Mouse (Mus musculus): ENCODE measurements at regions not wholly inside any gene's neighbourhood (a gene's known extent, or its start where the extent isn't known, plus 50 kb on each side); places are given as distances from the start of the nearest gene placed in this dataset.
A peak's percentile ranks its signal among the peaks of the same experiment; 100 is the strongest.

- DNase-seq (ENCODE audit: low read depth, low spot score), result no peak
Measured at GRCm38 (mm10) chr1:194878440-194878839, 60.2 kb upstream of the Cd34 start.

GRCm38 (mm10) chr1:194879324-194880233 is 59.0 kb upstream of the Cd34 start:
- peak; percentile 92 for DNase-seq (ENCODE audit: low read depth, low spot score)

DNA sequence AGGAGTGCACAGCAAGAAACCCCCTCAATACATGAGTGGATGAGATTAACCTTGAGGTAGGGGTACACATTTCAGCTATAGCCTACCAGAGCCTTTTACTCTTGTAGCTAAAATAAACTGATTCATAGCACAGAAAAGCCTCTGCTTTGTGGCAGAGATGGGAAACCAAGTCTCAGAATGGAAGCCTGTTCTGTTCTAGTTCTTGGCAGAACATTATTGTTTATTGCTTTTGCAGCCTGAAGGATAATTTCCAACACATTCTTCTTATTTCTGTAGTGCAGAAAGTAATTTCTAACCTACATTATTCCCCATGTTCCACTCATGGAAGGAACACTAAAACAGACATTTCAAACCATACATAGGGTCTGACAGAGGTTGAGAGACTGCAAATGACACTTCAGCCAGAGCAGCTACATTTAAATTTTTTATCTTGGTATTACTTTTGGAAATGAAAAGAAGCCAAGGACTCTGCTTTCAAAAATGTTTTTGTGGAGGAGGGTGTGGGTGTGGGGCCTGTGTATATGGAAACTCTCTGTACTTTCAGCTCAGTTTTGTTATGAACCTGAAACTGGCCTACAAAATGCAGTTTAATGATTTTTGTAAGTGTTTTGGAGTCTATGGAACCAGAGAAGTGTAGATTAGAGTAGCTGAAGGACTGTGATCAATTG is 56.9 kb upstream of the Cd34 start:
- no peak for DNase-seq (ENCODE audit: low read depth, low spot score)

GRCm38 (mm10) chr1:194885071-194885686 is 53.4 kb upstream of the Cd34 start:
- DNase-seq (ENCODE audit: low read depth, low spot score), result no peak

- DNase-seq (ENCODE audit: low read depth, low spot score), result no peak
Measured at GRCm38 (mm10) chr1:194885687-194886077, 52.9 kb upstream of the Cd34 start.

Data from ZHBTc4 (cell line).